Mouse (Mus musculus): ENCODE data around the gene Endov. TPM values are rescaled to one million over a fixed set of nuclear protein-coding genes. Genes with fewer than 3 reads are reported as not detected.

Endov gene
- 10 to 100 TPM; 24.5 TPM for polyA plus RNA-seq (2017; shearing (Covaris generic))

GRCm38 (mm10) chr11:119490861-119491689, at the start of gene Endov:
TSS of gene Endov (plus strand) at chr11:119491347.

DNA sequence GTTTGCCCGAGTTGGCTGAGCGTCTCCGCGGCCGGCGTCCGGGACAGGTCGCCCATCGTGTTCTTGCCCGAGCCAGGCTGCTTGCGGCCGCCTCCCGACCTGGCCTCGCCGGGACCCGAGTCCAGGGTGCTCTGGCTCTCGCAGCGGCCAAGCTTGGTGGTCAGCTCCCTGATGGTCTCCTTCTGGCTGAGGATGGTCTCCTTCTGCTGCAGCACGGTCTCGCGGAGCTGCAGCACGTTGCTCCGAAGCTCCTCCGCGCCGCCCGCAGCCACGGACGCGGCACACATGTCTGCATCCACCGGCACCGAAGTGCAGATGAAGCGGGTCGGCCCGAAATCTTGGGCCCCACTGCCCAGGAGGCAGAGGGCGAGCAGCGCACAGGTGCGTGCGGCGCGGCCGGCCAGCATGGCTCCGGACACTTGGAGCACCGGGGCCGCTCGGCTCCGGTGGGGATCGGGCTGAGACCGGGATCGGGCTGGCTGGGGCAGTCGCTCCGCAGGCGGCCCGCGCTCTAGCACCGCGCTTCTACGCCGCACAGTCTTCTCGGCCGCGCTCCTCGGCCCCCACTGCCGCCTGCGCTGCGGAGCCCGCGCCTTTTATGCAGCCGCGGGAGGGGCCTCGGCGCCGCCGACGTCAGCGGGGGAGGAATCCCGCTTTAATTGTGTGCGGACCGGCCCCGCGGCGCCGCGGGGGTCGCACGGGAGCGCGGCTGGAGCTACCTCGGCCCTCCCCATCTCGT, 56.2 kb downstream of the Endov start, which contains the start of gene Nptx1:
Gene Nptx1 (minus strand): TSS at position 571 of the 739 bp plus-strand sequence.

Other genes starting within 250 kb of the Endov start
- gene Gaa, start 223.5 kb upstream of the Endov start, polyA plus RNA-seq (2017; shearing (Covaris generic)): 10 to 100 TPM in 1 of 2 experiments, 1 to 10 TPM in 1; 7.3 to 17.3 TPM
- 100 to 1,000 TPM; 263 to 344 TPM for gene Eif4a3, start 191.3 kb upstream of the Endov start, polyA plus RNA-seq (2017; shearing (Covaris generic))
- under 1 TPM in 1 of 2 experiments, not detected in 1; 0.12 TPM for gene Card14, start 183.6 kb upstream of the Endov start, polyA plus RNA-seq (2017; shearing (Covaris generic))
- 10 to 100 TPM; 15.1 to 19.5 TPM for gene Sgsh, start 135.8 kb upstream of the Endov start, polyA plus RNA-seq (2017; shearing (Covaris generic))
- gene Slc26a11, start 135.8 kb upstream of the Endov start, polyA plus RNA-seq (2017; shearing (Covaris generic)): 10 to 100 TPM; 12.9 to 22.0 TPM
- 10 to 100 TPM; 18.9 to 23.9 TPM for gene Rnf213, start 98.2 kb upstream of the Endov start, polyA plus RNA-seq (2017; shearing (Covaris generic))
- gene Nptx1, start 56.4 kb downstream of the Endov start, polyA plus RNA-seq (2017; shearing (Covaris generic)): not detected
- 10 to 100 TPM; 13.5 to 16.6 TPM for gene Rptor, start 111.6 kb downstream of the Endov start, polyA plus RNA-seq (2017; shearing (Covaris generic))